Mouse (Mus musculus) liver, embryonic 11.5 days (tissue): ENCODE measurements around the gene Fabp3. TPM values are rescaled to one million over a fixed set of nuclear protein-coding genes. Genes with fewer than 3 reads are reported as not detected.

Source experiments
- ATAC-seq: fragments of 200-750 bp; cut with Nextera tagmentation; replicated peaks from 2 replicates; pipeline ENCODE4 v1.8.0; 2017; ENCODE audit warnings: moderate number of reproducible peaks, mild to moderate bottlenecking, moderate TSS enrichment, moderate library complexity; ENCODE audit not compliant: low FRiP score
- DNase-seq: peaks from one replicate; pipeline ENCODE4 v3.0.0-alpha.2; 2017; ENCODE audit warnings: low spot score
- H3K27ac ChIP-seq: fragments of 300-500 bp; sonication (generic); 2 replicates; pipeline ENCODE4 v1.5.1; 2014; ENCODE audit warnings: mild to moderate bottlenecking, low read depth, low read length, control low read depth
- H3K27me3 ChIP-seq: fragments of 300-500 bp; sonication (generic); replicated peaks from 2 replicates; pipeline ENCODE4 v1.6.1; 2014; ENCODE audit warnings: low read length, mixed read lengths; ENCODE audit not compliant: control insufficient read depth, insufficient read depth
- H3K36me3 ChIP-seq: fragments of 300-500 bp; sonication (generic); 2 replicates; pipeline ENCODE4 v1.6.1; 2014; ENCODE audit warnings: mild to moderate bottlenecking, low read length, moderate library complexity, mixed read lengths; ENCODE audit not compliant: control insufficient read depth, insufficient read depth
- H3K4me1 ChIP-seq: fragments of 300-500 bp; sonication (generic); replicated peaks from 2 replicates; pipeline ENCODE4 v1.6.1; 2014; ENCODE audit warnings: low read length, mixed read lengths; ENCODE audit not compliant: control insufficient read depth, insufficient read depth
- H3K4me2 ChIP-seq: fragments of 300-500 bp; sonication (generic); 2 replicates; pipeline ENCODE4 v1.6.1; 2014; ENCODE audit warnings: mild to moderate bottlenecking, control low read depth, moderate library complexity
- H3K4me3 ChIP-seq: fragments of 300-500 bp; sonication (generic); 2 replicates; pipeline ENCODE4 v1.5.1; 2014; ENCODE audit warnings: low read depth, low read length, control low read depth
- H3K9ac ChIP-seq: fragments of 300-500 bp; sonication (generic); 2 replicates; pipeline ENCODE4 v1.6.1; 2014; ENCODE audit warnings: low read depth, low read length, control low read depth
- H3K9me3 ChIP-seq: fragments of 300-500 bp; sonication (generic); 2 replicates; pipeline ENCODE4 v1.6.1; 2016; ENCODE audit warnings: low read length, inconsistent platforms, mixed read lengths; ENCODE audit not compliant: control insufficient read depth
- WGBS: fragments of 180-500 bp; shearing (Covaris S2); extraction: QIAGEN DNeasy Blood & Tissue Kit; methylation state at CpG from one replicate; pipeline ENCODE4 v1.1.7; 2014; 5-methylcytosine and 5-hydroxymethylcytosine counted together
- polyA plus RNA-seq: library from polyadenylated mRNA; unstranded; fragments of >200 nt; fragmentation: Nextera tagmentation; extraction: Ambion mirVana; gene quantifications from 2 replicates; pipeline ENCODE4 v1.2.1, GENCODE M21; 2014

The Fabp3 gene
- polyA plus RNA-seq, 1 experiment from 2014 or later, result 6.4 TPM

GRCm38 (mm10) chr4:130313552-130313951 is 5.2 kb downstream of the Fabp3 start:
- peaks cover 19% of the 10 kb centered on the region for H3K27me3 ChIP-seq
- H3K4me1 ChIP-seq, result peaks cover 3% of the 10 kb centered on the region; the same call in 1 of the 2 replicates
- DNase-seq (no peak), ATAC-seq (no peak)
- H3K27ac ChIP-seq, result no peak overlapping the region
- no peak overlapping the region for H3K4me2 ChIP-seq
- H3K36me3 ChIP-seq, result peaks cover 9% of the 10 kb centered on the region; the same call in 1 of the 2 replicates
- H3K9me3 ChIP-seq, result no peaks in the 10 kb centered on the region
- H3K4me3 ChIP-seq, result no peak overlapping the region
- H3K9ac ChIP-seq, result no peak overlapping the region
- 88% methylated on average over 4 of the region's 4 CpGs for WGBS

GRCm38 (mm10) chr4:130315771-130316527 is 7.6 kb downstream of the Fabp3 start:
- H3K9me3 ChIP-seq, result no peaks in the 10 kb centered on the region
- no peak overlapping the region for H3K4me2 ChIP-seq
- WGBS, result 83% methylated on average over 13 of the region's 13 CpGs
- H3K4me3 ChIP-seq, result no peak overlapping the region
- no peak overlapping the region for H3K9ac ChIP-seq
- H3K27ac ChIP-seq, result no peak overlapping the region
- no peaks in the 10 kb centered on the region for H3K27me3 ChIP-seq
- DNase-seq, result no peak
- peaks cover 9% of the 10 kb centered on the region; the same call in 1 of the 2 replicates for H3K36me3 ChIP-seq
- no peak for ATAC-seq
- H3K4me1 ChIP-seq, result no peaks in the 10 kb centered on the region

GRCm38 (mm10) chr4:130316691-130317090 is 8.3 kb downstream of the Fabp3 start:
- H3K27ac ChIP-seq, result no peak overlapping the region
- H3K36me3 ChIP-seq, result peaks cover 11% of the 10 kb centered on the region; the same call in 1 of the 2 replicates
- H3K9me3 ChIP-seq, result no peaks in the 10 kb centered on the region
- H3K4me3 ChIP-seq, result no peak overlapping the region
- no peak overlapping the region for H3K4me2 ChIP-seq
- WGBS, result 84% methylated on average over 10 of the region's 10 CpGs
- no peak overlapping the region for H3K9ac ChIP-seq
- ATAC-seq, result no peak
- peaks cover 2% of the 10 kb centered on the region for H3K4me1 ChIP-seq
- H3K27me3 ChIP-seq, result no peaks in the 10 kb centered on the region
- DNase-seq, result no peak

GRCm38 (mm10) chr4:130318122-130318521 is 9.7 kb downstream of the Fabp3 start:
- H3K9ac ChIP-seq, result no peak overlapping the region
- 75% methylated on average over 3 of the region's 3 CpGs for WGBS
- no peaks in the 10 kb centered on the region for H3K9me3 ChIP-seq
- ATAC-seq, result no peak
- H3K4me3 ChIP-seq, result no peak overlapping the region
- no peak for DNase-seq
- no peaks in the 10 kb centered on the region for H3K27me3 ChIP-seq
- H3K4me2 ChIP-seq, result no peak overlapping the region
- H3K27ac ChIP-seq, result no peak overlapping the region
- H3K36me3 ChIP-seq, result peaks cover 14% of the 10 kb centered on the region
- H3K4me1 ChIP-seq, result peaks cover 6% of the 10 kb centered on the region

- DNase-seq (no peak), ATAC-seq (no peak)
- Histone ChIP-seq H3K9ac (no peak overlapping the region), H3K4me2 (no peak overlapping the region), H3K4me1 (peaks cover 6% of the 10 kb centered on the region), H3K27ac (no peak overlapping the region), H3K36me3 (peaks cover 21% of the 10 kb centered on the region), H3K27me3 (no peaks in the 10 kb centered on the region), H3K4me3 (no peak overlapping the region), H3K9me3 (no peaks in the 10 kb centered on the region)
- WGBS, result 82% methylated on average over 7 of the region's 7 CpGs
Observed at GRCm38 (mm10) chr4:130319564-130319963, 11.2 kb downstream of the Fabp3 start.

GRCm38 (mm10) chr4:130321640-130322039 is 13.2 kb downstream of the Fabp3 start:
- Histone ChIP-seq H3K9me3 (no peaks in the 10 kb centered on the region), H3K9ac (peak overlapping the region; percentile 30; the same call in 1 of the 2 replicates), H3K4me2 (no peak overlapping the region), H3K4me3 (no peak overlapping the region), H3K27ac (no peak overlapping the region), H3K27me3 (no peaks in the 10 kb centered on the region), H3K36me3 (peaks cover 25% of the 10 kb centered on the region), H3K4me1 (peaks cover 6% of the 10 kb centered on the region)
- WGBS, result 80% methylated on average over 7 of the region's 7 CpGs
- ATAC-seq (peak; percentile 76), DNase-seq (no peak)

- H3K27ac ChIP-seq, result no peak overlapping the region
- DNase-seq, result no peak
- no peaks in the 10 kb centered on the region for H3K27me3 ChIP-seq
- peaks cover 6% of the 10 kb centered on the region for H3K4me1 ChIP-seq
- H3K4me3 ChIP-seq, result no peak overlapping the region
- no peak overlapping the region for H3K9ac ChIP-seq
- no peak for ATAC-seq
- no peak overlapping the region for H3K4me2 ChIP-seq
- peaks cover 28% of the 10 kb centered on the region for H3K36me3 ChIP-seq
- no peaks in the 10 kb centered on the region for H3K9me3 ChIP-seq
- 81% methylated on average over 7 of the region's 7 CpGs for WGBS
Observed at GRCm38 (mm10) chr4:130322567-130322966, 14.2 kb downstream of the Fabp3 start.

GRCm38 (mm10) chr4:130323165-130323564 is 14.8 kb downstream of the Fabp3 start:
- no peak overlapping the region for H3K4me2 ChIP-seq
- ATAC-seq (no peak), DNase-seq (no peak)
- 46% methylated on average over 1 of the region's 1 CpGs for WGBS
- H3K9ac ChIP-seq, result no peak overlapping the region
- peaks cover 6% of the 10 kb centered on the region for H3K4me1 ChIP-seq
- H3K4me3 ChIP-seq, result no peak overlapping the region
- H3K36me3 ChIP-seq, result peaks cover 31% of the 10 kb centered on the region
- H3K27ac ChIP-seq, result no peak overlapping the region
- no peaks in the 10 kb centered on the region for H3K9me3 ChIP-seq
- H3K27me3 ChIP-seq, result no peaks in the 10 kb centered on the region

GRCm38 (mm10) chr4:130323607-130324006 is 15.2 kb downstream of the Fabp3 start:
- H3K9ac ChIP-seq, result no peak overlapping the region
- H3K4me3 ChIP-seq, result no peak overlapping the region
- no peaks in the 10 kb centered on the region for H3K27me3 ChIP-seq
- H3K4me2 ChIP-seq, result no peak overlapping the region
- H3K9me3 ChIP-seq, result no peaks in the 10 kb centered on the region
- no peak overlapping the region for H3K27ac ChIP-seq
- ATAC-seq, result no peak
- no peak for DNase-seq
- WGBS, result 82% methylated on average over 5 of the region's 5 CpGs
- peaks cover 31% of the 10 kb centered on the region for H3K36me3 ChIP-seq
- H3K4me1 ChIP-seq, result peaks cover 6% of the 10 kb centered on the region
